Mouse (Mus musculus) right cerebral cortex, adult 2 months (tissue): ENCODE data around the gene Saal1.
"Not testable (repeated sequence)": the region's sequence is repeated elsewhere in the genome, so short reads cannot be mapped to it uniquely, and the experiment has no call there.

ENCODE experiments used
- DNase-seq, 2 experiments: peaks; one replicate each; pipeline ENCODE4 v3.0.0; 2021 to 2022; ENCODE audit warnings: low spot score in 2 of 2

The Saal1 gene

DNA sequence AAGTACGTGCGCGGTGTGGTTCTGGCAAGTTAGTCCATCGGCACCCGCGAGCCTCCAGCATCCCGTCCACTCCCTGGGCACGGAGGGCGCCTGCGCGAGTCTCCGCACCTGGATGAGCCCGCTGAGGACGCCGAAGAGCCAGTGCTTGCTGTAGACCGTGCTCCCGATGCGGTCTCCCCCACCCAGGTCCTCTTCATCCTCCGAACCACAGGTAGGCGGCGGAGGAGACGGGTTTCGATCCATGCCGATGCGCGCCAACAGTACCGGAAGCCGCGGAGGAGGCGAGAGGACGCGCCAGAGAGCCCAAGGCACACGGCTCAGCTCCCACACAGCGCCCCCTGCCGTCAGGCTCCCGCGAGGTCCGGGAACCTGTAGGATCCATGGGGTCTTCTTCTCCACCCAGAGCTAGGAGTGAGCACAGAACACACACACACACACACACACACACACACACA lies at the start of gene Saal1:
Gene Saal1 (minus strand): TSS at position 291 of the 455 bp plus-strand sequence.
- peak; percentile 77 to 83 for DNase-seq

DNA sequence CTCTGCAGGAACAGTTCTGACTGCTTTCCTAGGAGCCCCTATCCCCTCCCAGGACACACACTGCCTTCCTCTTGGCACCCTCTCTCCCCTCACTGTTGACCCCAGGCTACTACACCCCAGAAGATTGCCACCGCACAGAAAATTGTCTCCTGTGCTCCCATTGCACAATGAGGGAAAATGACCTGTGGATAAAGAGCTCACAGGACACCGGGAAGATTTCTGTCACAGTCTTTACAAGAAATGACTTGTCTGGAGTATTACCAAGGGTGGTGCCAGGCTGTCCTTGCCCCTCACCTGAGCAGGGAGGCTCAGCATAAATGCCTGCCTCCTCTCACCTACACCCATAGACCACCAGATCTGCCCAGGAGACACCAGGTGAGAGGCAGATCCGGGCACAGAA lies 41.0 kb upstream of the Saal1 start, which contains the start of gene Saa2:
Gene Saa2 (plus strand): TSS at position 301 of the 400 bp plus-strand sequence.
- no peak for DNase-seq

DNA sequence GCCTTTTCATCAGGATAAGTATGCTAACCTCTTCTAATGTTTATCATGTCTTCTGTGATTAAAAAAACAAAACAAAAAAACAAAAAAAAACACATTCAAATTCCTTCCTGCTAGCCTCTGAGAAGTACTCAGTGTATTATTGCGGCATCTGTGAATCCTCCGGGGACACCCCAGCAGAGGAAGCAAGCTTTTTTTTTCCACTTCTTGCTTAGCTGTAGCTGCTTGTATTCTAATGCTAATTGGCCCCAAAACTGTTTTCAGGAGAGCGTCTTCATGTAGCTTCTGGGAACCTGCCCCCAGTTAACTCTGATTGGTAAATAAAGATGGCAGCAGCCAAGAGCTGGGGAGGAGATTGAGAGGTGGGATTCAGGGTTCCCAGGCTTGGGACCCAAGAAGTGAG lies 38.0 kb upstream of the Saal1 start:
- no peak for DNase-seq

DNA sequence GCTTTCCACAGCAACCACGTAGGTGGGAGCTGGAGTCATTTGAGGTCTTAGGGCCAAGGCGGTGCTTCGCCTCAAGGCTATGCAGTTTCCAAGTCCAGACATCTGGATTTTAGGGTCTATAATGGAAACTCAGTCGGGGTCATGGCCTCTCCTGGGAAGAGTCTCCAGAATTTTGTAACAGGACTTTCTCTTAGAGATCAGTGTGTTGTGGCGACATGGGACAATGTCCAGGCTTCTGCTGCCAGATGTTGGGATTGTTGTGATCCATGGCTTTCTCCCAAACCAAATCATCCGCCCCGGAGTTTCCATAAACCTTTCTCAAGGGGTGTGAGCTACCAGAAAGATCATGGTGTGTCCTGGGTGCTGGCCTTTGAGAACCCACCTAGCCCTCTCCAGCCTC lies 35.9 kb upstream of the Saal1 start:
- DNase-seq, result no peak

DNA sequence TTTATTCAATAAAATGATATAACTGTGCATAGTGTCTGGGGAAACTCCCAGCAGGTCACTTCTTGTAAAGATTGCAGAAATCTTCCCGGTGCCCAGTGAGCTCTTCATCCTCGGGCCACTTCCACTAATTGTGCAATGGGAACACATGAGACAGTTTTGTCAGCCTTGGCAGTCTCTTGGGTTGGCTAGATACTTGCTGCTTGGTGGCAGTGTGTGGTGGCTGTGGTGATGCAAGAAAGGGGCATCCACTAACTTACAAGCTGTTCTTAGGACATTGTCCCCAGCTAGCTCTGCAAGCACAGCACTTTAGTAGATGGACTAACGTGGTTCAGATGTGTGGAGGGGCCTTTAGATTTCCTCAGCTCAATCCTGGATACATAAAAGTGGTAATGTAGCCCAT lies 35.3 kb upstream of the Saal1 start:
- no peak for DNase-seq

DNA sequence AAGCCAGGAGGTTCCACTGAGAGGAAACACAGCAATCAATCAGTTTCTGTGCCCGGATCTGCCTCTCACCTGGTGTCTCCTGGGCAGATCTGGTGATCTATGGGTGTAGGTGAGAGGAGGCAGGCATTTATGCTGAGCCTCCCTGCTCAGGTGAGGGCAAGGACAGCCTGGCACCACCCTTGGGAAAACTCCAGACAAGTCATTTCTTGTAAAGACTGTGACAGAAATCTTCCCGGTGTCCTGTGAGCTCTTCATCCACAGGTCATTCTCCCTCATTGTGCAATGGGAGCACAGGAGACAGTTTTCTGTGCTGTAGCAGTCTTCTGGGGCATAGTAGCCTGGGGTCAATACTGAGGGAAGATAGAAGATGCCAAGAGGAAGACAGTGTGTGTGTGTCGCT lies 32.4 kb upstream of the Saal1 start, which contains the start of gene Saa1:
Gene Saa1 (minus strand): TSS at position 101 of the 400 bp plus-strand sequence.
- not testable (repeated sequence) for DNase-seq

DNA sequence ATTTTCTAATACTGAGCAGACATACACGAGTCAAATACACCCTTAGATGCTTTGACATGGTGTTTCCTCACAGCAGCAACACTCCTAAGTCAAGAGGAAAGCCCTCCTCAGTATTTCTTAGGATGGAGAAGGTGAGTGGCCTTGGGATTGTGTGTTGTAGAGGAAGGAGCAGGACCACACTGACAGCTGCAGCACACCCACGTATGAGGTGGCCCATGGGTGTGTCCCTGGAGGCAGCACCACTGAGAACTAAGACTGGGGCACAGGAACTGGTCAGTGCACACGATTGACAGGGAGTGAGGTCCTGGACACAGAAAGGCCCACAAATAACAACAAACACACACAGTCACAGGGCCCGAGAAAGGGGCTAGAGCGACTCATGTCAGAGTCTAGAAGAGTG lies 29.6 kb upstream of the Saal1 start:
- DNase-seq, result not testable (repeated sequence)

DNA sequence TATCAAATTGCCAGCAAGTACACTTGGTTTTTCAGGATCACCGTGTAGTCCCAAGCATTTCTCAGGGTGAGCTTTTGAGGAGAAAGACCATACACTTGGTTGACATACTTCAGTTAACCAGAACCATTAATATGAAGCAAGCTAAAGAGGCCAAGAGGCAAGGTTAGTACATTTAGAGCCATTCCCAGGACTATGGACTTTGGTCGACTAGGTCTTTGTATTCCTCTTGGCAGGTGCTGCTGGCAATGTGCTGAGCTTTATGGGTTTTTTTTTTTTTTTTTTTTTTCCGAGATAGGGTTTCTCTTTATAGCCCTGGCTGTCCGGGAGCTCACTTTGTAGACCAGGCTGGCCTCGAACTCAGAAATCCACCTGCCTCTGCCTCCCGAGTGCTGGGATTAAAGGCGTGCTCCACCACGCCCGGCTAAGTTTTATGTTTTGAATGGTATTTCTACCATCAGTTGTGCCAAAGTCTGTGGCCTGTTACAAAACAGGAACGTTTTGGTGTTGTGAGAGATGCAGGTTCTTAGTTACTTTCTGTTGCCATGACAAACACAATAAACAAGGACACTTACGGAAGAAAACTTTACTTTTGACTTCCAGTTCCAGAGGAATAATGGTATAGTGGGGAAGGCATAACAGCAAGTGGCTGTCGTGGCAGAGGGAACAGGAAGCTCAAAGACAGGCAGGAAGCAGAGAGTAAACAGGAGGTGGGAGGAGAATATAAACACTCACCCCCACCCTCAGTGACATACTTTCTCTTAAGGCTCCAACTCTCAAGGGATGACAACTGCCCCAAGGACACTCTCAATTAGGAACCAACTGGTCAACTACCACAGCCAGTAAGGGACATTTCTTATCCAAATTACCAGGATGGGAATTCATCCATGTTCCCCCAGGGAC lies 28.3 kb upstream of the Saal1 start:
- DNase-seq, result no peak

DNA sequence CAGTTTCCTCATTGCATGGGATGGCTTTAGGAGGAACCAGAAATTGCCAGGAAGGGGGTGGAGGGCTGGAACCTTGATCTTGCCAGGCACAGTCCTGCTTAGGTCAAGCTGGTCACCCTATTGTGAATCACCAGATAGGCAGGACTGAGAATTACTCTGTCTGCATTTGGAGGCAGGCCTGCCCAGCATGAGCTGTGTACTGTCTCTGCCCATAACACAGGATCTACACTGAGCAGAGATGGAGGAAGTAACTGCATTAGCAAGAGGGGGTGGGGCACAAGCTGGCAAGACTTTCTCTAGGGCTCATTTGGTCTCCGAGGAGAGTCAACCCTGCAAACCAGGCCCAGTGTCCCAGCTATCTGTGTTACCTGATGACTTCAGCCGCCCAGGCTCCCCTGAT lies 24.5 kb upstream of the Saal1 start:
- no peak for DNase-seq

DNA sequence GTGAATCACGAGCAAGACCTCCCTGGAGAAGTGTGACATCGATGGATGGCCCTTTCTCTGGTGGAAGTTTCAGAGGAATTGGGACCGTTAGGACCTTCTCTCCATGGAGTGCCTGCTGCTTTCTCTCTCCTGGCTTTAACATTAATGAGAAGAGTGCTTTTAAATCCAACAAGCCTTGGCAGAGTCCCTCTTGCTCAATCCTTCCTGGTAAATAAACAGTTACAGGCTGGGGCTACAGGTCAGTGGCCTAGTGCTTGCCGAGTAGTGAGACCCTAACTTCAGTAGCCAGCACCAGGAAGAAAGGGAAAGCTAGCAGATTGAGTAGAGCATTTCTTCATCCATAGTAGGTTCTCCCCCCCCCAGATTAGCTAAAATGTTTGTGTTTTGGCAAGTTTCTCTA lies 22.0 kb upstream of the Saal1 start, which contains the start of gene Saa4:
Gene Saa4 (minus strand): TSS at position 146 of the 400 bp plus-strand sequence.
- DNase-seq, result no peak

DNA sequence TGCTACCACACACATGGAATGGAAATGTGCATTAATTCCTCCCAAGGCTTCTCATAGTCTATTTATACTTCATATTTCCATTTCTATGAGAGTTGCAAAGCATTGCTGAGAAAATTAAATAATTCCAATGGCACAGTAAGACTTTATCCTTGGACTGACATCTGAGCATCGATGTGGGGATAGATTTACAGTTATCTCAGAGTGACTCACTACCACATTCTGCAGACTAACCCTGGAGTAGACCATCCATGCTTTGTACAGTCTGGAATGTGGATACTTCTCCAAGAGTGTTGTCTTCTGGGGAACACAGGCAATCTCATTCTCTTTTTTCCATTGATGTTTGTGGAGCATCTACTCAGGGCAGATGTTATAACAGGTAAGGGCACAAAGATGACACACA lies 17.1 kb upstream of the Saal1 start:
- DNase-seq, result no peak

DNA sequence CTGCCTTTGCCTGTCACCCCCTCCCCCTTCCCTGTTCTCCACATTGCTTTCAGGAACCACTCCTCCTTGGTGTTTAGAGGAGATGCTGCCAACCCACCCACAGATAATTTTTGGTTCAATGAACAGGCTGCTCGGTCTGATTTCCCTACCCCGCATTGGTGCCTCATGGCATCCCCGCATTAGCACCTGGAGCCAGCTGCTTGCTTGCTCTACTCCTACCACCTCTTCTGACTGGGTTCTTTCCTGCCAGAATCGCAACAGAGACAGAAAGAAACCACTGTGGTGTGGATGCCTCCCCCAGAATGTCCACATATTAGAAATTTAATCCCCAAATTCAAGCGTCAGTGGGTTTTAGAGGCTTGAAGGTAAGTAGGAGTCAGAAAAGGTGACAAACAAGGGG lies 13.9 kb upstream of the Saal1 start:
- DNase-seq, result peak; percentile 20 to 30

DNA sequence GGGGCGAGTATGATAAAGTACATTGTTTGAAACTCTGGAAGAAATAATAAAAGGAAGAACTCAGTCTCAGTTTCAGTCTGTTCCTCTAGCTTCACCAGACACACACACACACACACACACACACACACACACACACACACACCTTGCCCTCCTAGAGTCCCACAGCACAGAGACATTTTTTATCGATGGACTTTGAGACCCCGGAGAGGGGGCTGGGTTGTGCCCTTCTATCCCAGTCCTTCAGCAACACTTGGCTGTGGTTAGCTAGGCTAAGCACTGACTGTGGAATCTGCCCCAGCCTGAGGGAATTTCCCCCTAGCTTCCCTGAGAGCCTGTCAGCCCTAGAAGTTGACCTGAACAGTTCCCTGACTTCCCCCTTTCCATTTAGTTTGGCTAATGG lies 13.4 kb upstream of the Saal1 start:
- no peak for DNase-seq

DNA sequence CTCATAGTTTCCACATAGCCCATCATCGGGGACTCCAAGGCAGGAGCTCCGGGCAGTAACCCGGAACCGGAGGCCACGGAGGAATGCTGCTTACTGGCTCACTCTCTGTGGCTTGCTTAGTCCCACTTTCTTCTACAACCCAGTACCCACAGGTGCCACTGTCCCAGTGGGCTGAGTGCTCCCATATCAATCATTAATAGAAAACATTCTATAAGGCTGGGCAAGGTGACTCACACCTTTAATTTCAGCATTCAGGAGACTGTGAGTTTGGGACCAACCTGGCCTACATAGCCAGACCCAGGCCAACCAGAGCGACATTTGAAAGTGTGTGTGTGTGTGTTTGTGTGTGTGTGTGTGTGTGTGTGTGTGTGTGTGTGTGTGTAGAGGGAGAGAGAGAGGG lies 12.9 kb upstream of the Saal1 start:
- DNase-seq, result no peak

DNA sequence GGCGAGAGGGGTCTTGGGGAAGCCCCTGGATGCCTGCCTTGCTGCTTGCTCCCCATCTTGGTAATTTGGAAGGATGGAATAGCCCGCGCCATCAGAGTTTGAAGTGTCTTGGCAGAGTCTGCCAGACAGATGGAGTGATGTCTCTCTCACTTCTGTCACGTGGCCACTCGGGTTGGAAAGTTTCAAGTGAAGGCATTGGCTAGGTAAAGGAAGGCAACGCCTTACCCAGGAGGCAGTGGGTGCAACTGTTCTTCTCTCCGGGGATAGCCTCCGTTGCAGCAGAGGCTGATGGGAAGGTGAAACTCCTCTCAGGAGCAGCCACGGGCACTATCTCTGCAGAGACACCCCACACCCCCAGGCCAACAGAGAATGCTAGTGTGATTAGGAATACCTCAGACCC lies 10.0 kb upstream of the Saal1 start:
- DNase-seq, result no peak

DNA sequence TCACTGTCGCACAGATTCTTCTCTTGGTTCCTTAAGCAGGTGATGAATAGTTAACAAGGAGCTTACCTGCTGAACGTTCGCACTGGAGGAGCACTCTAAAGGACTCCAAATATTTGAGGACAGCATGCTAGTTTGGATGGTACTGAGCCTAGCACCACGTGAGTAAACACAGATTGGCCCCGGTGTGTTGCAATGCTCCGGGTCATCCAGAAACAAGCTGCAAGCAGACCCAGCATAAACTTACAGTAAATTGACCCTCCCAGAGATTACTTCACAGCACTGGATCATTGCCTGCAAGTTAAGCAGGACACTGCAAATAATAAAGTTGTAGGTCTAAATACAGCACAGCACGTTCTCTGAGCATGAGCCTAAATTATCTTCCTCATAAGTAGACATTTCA lies 9.0 kb upstream of the Saal1 start:
- DNase-seq, result no peak

DNA sequence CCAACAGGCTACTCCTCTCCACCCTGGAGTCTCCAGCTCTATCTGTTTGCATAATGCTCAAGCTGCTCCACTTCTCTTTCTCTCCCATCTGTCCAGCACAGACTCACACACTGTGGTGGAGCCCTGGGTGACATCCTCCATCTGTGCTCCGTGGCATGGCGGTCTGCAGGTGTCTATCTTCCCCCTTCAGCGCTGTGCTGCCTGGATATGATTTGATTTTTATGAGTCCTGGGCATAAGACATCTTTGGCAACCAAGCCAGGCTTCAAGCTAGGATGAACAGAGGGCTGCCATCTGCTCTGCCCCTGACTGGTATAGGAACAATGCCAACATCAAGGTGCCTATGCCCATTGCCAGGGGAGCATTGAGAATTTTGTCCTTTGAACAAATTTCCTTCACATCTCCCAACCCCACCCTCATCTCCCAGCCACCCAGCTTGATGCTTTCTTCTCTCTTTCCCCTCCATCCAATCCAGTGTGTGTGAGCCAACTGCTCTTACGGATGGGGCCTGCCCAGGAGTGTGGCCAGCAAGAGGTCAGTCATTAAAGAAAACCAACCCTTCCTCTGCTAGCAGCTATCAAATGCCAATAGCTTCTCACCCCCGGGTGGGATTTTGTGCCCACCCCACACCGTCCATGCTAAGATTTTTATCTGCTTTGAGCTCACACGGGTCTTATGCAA lies 8.3 kb upstream of the Saal1 start:
- DNase-seq, result no peak

DNA sequence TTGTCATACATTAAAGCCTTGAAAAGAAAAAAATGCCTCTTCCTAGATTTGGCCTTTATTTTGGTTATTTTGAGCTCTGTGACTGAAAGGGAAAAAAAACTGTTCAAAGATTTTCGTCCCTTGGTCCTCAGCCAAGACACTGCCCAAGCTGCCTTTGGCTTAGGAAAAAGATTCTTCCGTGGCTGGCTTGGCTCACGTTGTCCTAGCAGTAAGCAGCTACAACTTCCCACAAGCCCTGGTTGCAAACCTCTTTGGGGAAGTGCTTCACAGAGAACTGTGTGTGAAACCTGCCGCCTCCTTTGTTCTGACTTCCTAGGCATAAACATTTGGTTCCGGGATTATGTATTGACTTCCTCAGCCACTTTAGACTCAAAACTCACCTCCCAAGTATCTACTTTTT lies 6.4 kb upstream of the Saal1 start:
- no peak for DNase-seq

DNA sequence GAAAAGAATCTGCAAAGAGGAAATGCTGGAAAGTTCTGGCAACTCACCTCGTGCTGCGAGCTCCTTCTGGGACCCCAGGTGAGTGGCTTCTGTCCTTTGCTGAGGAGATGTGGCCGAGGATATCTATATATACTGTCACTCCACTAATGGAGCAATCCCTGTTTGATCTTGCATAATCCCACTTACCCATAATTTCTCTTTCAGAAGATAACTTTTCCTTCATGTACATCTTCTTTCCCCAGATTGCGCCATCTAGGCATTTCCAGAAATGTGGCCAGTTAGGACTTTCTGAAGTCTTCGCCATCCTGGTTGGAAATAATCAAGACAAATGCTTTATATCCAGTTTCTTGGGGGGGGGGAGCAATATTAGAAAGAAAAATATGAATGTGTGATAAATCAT lies 5.1 kb upstream of the Saal1 start, which contains the start of gene Saa3:
Gene Saa3 (minus strand): TSS at position 101 of the 400 bp plus-strand sequence.
- no peak for DNase-seq

DNA sequence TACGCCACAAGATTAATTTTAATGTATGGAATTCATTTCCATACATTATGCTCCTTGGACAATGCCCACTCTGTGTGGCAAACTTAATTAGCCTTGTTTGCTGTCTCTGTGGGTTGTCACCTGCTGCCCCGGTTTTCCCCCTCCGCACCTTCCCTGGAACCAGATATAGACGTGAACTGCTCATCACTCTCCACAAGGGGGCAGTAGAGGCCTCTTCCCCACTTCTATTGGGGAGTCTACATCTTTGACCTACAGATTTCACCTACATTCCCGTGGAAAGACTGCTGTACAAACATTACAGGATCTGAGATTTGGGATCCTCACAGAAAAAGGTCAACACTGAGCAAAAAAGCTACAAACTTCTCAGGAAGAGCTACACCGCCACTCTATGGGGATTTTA lies 4.0 kb upstream of the Saal1 start:
- peak; percentile 61 to 74 for DNase-seq

DNA sequence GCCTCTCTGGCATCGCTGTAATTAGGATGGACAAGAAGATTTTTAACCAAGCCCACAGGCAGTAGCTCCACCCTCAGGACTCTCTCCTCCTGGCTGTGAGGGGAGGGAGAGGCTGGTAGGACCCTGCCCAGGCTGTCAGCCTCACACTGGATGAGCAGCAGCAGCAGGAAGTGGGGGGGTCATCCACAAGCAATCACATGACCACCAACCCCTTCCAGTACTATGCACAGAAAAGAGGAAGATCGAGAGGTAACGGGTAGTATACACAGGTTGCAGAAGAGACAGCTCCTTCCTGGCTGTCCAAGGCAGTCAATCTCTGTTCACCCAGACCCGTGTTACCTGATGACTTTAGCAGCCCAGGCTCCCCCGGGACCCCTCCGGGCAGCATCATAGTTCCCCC lies 1.8 kb upstream of the Saal1 start:
- no peak for DNase-seq

DNA sequence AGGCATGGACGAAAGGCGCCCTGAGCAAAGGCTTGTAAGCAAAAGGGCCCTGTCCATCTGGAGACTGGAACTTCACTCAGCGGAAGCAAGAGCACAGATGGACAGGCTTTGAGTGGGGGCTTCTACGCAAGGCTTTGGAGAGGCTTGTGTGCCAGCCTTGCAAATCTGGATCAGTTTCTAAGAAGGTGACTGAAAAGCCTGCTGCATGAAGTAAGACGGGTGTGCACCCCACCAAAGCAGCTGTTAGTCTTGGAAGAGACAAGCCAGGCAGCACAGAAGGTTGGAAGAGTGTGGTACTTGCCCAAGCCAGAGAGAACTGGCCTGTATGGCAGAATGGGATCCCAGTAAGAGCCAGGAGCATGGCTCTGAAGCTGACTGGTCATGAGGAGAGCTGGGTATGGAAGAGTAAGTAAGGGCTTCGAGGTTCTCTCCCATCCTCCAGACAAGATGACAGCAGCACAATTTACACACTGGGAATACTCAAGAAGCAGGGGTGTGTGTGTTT lies 9.9 kb downstream of the Saal1 start:
- no peak for DNase-seq

DNA sequence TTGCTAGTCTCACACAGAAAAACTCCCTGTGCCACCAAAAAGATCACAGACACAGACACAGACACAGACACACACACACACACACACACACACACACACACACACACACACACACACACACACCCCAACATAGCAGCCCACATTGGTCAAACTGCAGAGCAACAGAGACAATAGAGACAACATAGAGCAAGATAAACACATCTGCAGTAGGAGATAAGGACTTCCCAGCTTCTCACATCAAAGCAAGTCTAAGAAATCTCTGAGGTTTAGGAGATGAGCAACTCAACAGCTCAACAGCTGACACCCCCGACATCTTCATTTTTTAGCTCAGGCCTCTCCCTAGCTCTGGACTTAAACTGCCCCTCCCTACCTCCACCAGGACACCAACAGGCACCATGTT lies 13.7 kb downstream of the Saal1 start:
- no peak for DNase-seq
